Mouse (Mus musculus): ENCODE results near the gene Ooep.

- TF ChIP-seq EP300 (IDR thresholded peaks at IDR 0.05; ENCODE audit: low read length) (no peak), SIN3A (IDR thresholded peaks at IDR 0.05; ENCODE audit: low read length) (no peak), POLR2A (IDR thresholded peaks at IDR 0.05; ENCODE audit: low read depth, low read length) (no peak), ETS1 (conservative IDR thresholded peaks at IDR 0.05; ENCODE audit: low read depth, low read length) (no peak), CTCF (conservative IDR thresholded peaks at IDR 0.05 in 1 of 2, IDR thresholded peaks at IDR 0.05 in 1 of 2; ENCODE audit: low read depth in 2 of 2, low read length in 2 of 2) (no peak), ZMIZ1 (IDR thresholded peaks at IDR 0.05; ENCODE audit: low read depth, low read length) (no peak), RCOR1 (conservative IDR thresholded peaks at IDR 0.05; ENCODE audit: low read depth, low read length) (no peak), SMC3 (IDR thresholded peaks at IDR 0.05; ENCODE audit: low read depth, low read length) (no peak), NRF1 (IDR thresholded peaks at IDR 0.05; ENCODE audit: low read depth, low read length) (no peak), ELF1 (IDR thresholded peaks at IDR 0.05; ENCODE audit: low read depth, low read length) (no peak), MAZ (IDR thresholded peaks at IDR 0.05; ENCODE audit: low read depth, low read length) (no peak), KAT2A (IDR thresholded peaks at IDR 0.05; ENCODE audit: insufficient replicate concordance, low read length) (no peak)
These were observed 26.9 kb downstream of the Ooep start for GRCm38 (mm10) chr9:78351504-78352220.

All from CH12.LX (cell line).